Mouse (Mus musculus): ENCODE measurements around the gene Tgfbr3. TPM values are rescaled to one million over a fixed set of nuclear protein-coding genes. Genes with fewer than 3 reads are reported as not detected.

The Tgfbr3 gene
- total RNA-seq, 2 experiments from 2014 or later = 91.0 to 172 TPM

GRCm38 (mm10) chr5:107087829-107088808 lies 201.3 kb downstream of the Tgfbr3 start:
- DNase-seq (ENCODE audit: low spot score in 2 of 2) = peak; percentile 68 to 72

- peak; percentile 55 to 62 for DNase-seq (ENCODE audit: low spot score in 2 of 2)
Measured at GRCm38 (mm10) chr5:107087291-107087690, 202.1 kb downstream of the Tgfbr3 start.

GRCm38 (mm10) chr5:107086166-107086565 lies 203.3 kb downstream of the Tgfbr3 start:
- DNase-seq (ENCODE audit: low spot score in 2 of 2) = no peak

GRCm38 (mm10) chr5:107084431-107084830 lies 205.0 kb downstream of the Tgfbr3 start:
- DNase-seq (ENCODE audit: low spot score in 2 of 2) = no peak

GRCm38 (mm10) chr5:107082011-107082410 lies 207.4 kb downstream of the Tgfbr3 start:
- no peak for DNase-seq (ENCODE audit: low spot score in 2 of 2)

- no peak for DNase-seq (ENCODE audit: low spot score in 2 of 2)
Measured at GRCm38 (mm10) chr5:107080986-107081624, 208.3 kb downstream of the Tgfbr3 start.

- no peak for DNase-seq (ENCODE audit: low spot score in 2 of 2)
Measured at GRCm38 (mm10) chr5:107079920-107080319, 209.5 kb downstream of the Tgfbr3 start.

GRCm38 (mm10) chr5:107079146-107079638 lies 210.2 kb downstream of the Tgfbr3 start:
- DNase-seq (ENCODE audit: low spot score in 2 of 2) = peak; percentile 61 to 62

GRCm38 (mm10) chr5:107078361-107078760 lies 211.1 kb downstream of the Tgfbr3 start:
- no peak for DNase-seq (ENCODE audit: low spot score in 2 of 2)

GRCm38 (mm10) chr5:107077900-107078299 lies 211.5 kb downstream of the Tgfbr3 start:
- no peak for DNase-seq (ENCODE audit: low spot score in 2 of 2)

- no peak for DNase-seq (ENCODE audit: low spot score in 2 of 2)
Measured at GRCm38 (mm10) chr5:107074980-107075583, 214.3 kb downstream of the Tgfbr3 start.

GRCm38 (mm10) chr5:107074350-107074749 lies 215.1 kb downstream of the Tgfbr3 start:
- no peak for DNase-seq (ENCODE audit: low spot score in 2 of 2)

- no peak for DNase-seq (ENCODE audit: low spot score in 2 of 2)
Measured at GRCm38 (mm10) chr5:107073536-107073935, 215.9 kb downstream of the Tgfbr3 start.

- DNase-seq (ENCODE audit: low spot score in 2 of 2) = no peak
Measured at GRCm38 (mm10) chr5:107068146-107068545, 221.3 kb downstream of the Tgfbr3 start.

- DNase-seq (ENCODE audit: low spot score in 2 of 2) = no peak
Measured at GRCm38 (mm10) chr5:107067531-107067930, 221.9 kb downstream of the Tgfbr3 start.

GRCm38 (mm10) chr5:107064922-107065321 lies 224.5 kb downstream of the Tgfbr3 start:
- DNase-seq (ENCODE audit: low spot score in 2 of 2) = no peak

- no peak for DNase-seq (ENCODE audit: low spot score in 2 of 2)
Measured at GRCm38 (mm10) chr5:107062229-107062852, 227.1 kb downstream of the Tgfbr3 start.

- no peak for DNase-seq (ENCODE audit: low spot score in 2 of 2)
Measured at GRCm38 (mm10) chr5:107059514-107059913, 229.9 kb downstream of the Tgfbr3 start.

- no peak for DNase-seq (ENCODE audit: low spot score in 2 of 2)
Measured at GRCm38 (mm10) chr5:107058642-107059041, 230.8 kb downstream of the Tgfbr3 start.

All from adrenal gland, adult 18-20 months (tissue).